Mouse (Mus musculus) heart, postnatal 0 days (tissue): ENCODE measurements at regions not wholly inside any gene's neighbourhood (a gene's known extent, or its start where the extent isn't known, plus 50 kb on each side); places are given as distances from the start of the nearest gene placed in this dataset.

Experiments
- ATAC-seq: fragments of 200-750 bp; cut with Nextera tagmentation; 2 replicates; pipeline ENCODE4 v1.8.0; 2017; ENCODE audit warnings: low read depth, moderate number of reproducible peaks, moderate library complexity; ENCODE audit not compliant: insufficient read depth
- DNase-seq: peaks from one replicate; pipeline ENCODE4 v3.0.0-alpha.2; 2016; ENCODE audit warnings: low spot score
- H3K27ac ChIP-seq: fragments of 300-500 bp; sonication (generic); 2 replicates; pipeline ENCODE4 v1.5.1; 2014; ENCODE audit warnings: low read depth, mild to moderate bottlenecking
- H3K27me3 ChIP-seq: fragments of 300-500 bp; sonication (generic); 2 replicates; pipeline ENCODE4 v1.6.1; 2014; ENCODE audit warnings: low read length, mixed read lengths; ENCODE audit not compliant: control insufficient read depth, insufficient read depth
- H3K36me3 ChIP-seq: fragments of 300-500 bp; sonication (generic); replicated peaks from 2 replicates; pipeline ENCODE4 v1.6.1; 2014; ENCODE audit warnings: low read length, mixed read lengths; ENCODE audit not compliant: control insufficient read depth, insufficient read depth
- H3K4me1 ChIP-seq: fragments of 300-500 bp; sonication (generic); 2 replicates; pipeline ENCODE4 v1.6.1; 2014; ENCODE audit warnings: antibody characterized with exemption; ENCODE audit not compliant: control insufficient read depth, insufficient read depth
- H3K4me2 ChIP-seq: fragments of 300-500 bp; sonication (generic); 2 replicates; pipeline ENCODE4 v1.6.1; 2014; ENCODE audit warnings: low read depth, mild to moderate bottlenecking, low read length, moderate library complexity
- H3K4me3 ChIP-seq: fragments of 300-500 bp; sonication (generic); 2 replicates; pipeline ENCODE4 v1.5.1; 2014; ENCODE audit warnings: low read depth, low read length
- H3K9ac ChIP-seq: fragments of 300-500 bp; sonication (generic); replicated peaks from 2 replicates; pipeline ENCODE4 v1.6.1; 2014; ENCODE audit warnings: low read depth, low read length, mixed read lengths
- H3K9me3 ChIP-seq: fragments of 300-500 bp; sonication (generic); replicated peaks from 2 replicates; pipeline ENCODE4 v1.6.1; 2016; ENCODE audit warnings: low read length; ENCODE audit not compliant: control insufficient read depth
- CTCF ChIP-seq: IDR thresholded peaks from 2 replicates; pipeline ENCODE4 v1.5.1; 2016; ENCODE audit warnings: antibody characterized with exemption, control low read depth, low read depth
- EP300 ChIP-seq: IDR thresholded peaks from 2 replicates; pipeline ENCODE4 v1.6.1; 2016; ENCODE audit warnings: antibody characterized with exemption, low read depth
- WGBS: fragments of 180-500 bp; shearing (Covaris S2); extraction: QIAGEN DNeasy Blood & Tissue Kit; methylation state at CpG from one replicate; pipeline ENCODE4 v1.1.7; 2014; 5-methylcytosine and 5-hydroxymethylcytosine counted together

GRCm38 (mm10) chr11:114178746-114179472 is 112.1 kb upstream of the Sdk2 start:
- ATAC-seq (0 out of 2 replicates have a peak, but pooled peaks have one; percentile 34), DNase-seq (no peak)
- Histone ChIP-seq H3K36me3 (no peaks in the 10 kb centered on the region), H3K27me3 (no peaks in the 10 kb centered on the region), H3K9me3 (no peaks in the 10 kb centered on the region), H3K4me3 (no peak overlapping the region), H3K27ac (no peak overlapping the region), H3K4me1 (peaks cover 6% of the 10 kb centered on the region; the same call in 1 of the 2 replicates), H3K4me2 (no peak overlapping the region), H3K9ac (no peak overlapping the region)
- WGBS = 61% methylated on average over 6 of the region's 6 CpGs
- no peak for TF ChIP-seq CTCF
- TF ChIP-seq EP300 = no peak

GRCm38 (mm10) chr11:114177789-114178188 is 110.9 kb upstream of the Sdk2 start:
- no peak for TF ChIP-seq CTCF
- no peak for TF ChIP-seq EP300
- Histone ChIP-seq H3K36me3 (no peaks in the 10 kb centered on the region), H3K4me2 (no peak overlapping the region), H3K9me3 (no peaks in the 10 kb centered on the region), H3K4me3 (no peak overlapping the region), H3K9ac (no peak overlapping the region), H3K4me1 (peaks cover 6% of the 10 kb centered on the region; the same call in 1 of the 2 replicates), H3K27me3 (no peaks in the 10 kb centered on the region), H3K27ac (no peak overlapping the region)
- ATAC-seq (no peak), DNase-seq (no peak)
- 68% methylated on average over 4 of the region's 4 CpGs for WGBS

- 100% methylated on average over 1 of the region's 1 CpGs for WGBS
- no peak for ATAC-seq
These were observed 110.4 kb upstream of the Sdk2 start for GRCm38 (mm10) chr11:114177281-114177680.

GRCm38 (mm10) chr11:114176671-114177212 is 109.9 kb upstream of the Sdk2 start:
- Histone ChIP-seq H3K4me1 (peaks cover 6% of the 10 kb centered on the region; the same call in 1 of the 2 replicates), H3K27ac (no peak overlapping the region), H3K36me3 (no peaks in the 10 kb centered on the region), H3K9ac (no peak overlapping the region), H3K4me2 (no peak overlapping the region), H3K9me3 (no peaks in the 10 kb centered on the region), H3K27me3 (no peaks in the 10 kb centered on the region), H3K4me3 (no peak overlapping the region)
- no peak for ATAC-seq
- DNase-seq = no peak
- 49% methylated on average over 4 of the region's 4 CpGs for WGBS
- no peak for TF ChIP-seq CTCF
- no peak for TF ChIP-seq EP300

More at GRCm38 (mm10) chr11:114177281-114177680, 110.4 kb upstream of the Sdk2 start:
- DNase-seq = no peak
- no peaks in the 10 kb centered on the region for H3K9me3 ChIP-seq
- no peaks in the 10 kb centered on the region for H3K36me3 ChIP-seq
- H3K27ac ChIP-seq = no peak overlapping the region
- no peaks in the 10 kb centered on the region for H3K27me3 ChIP-seq
- no peak overlapping the region for H3K4me3 ChIP-seq
- peaks cover 6% of the 10 kb centered on the region; the same call in 1 of the 2 replicates for H3K4me1 ChIP-seq
- TF ChIP-seq EP300 = no peak
- no peak for TF ChIP-seq CTCF
- no peak overlapping the region for H3K9ac ChIP-seq
- no peak overlapping the region for H3K4me2 ChIP-seq

- Histone ChIP-seq H3K4me2 (no peak overlapping the region), H3K27ac (no peak overlapping the region), H3K27me3 (no peaks in the 10 kb centered on the region), H3K4me1 (peaks cover 6% of the 10 kb centered on the region; the same call in 1 of the 2 replicates), H3K9ac (no peak overlapping the region), H3K4me3 (no peak overlapping the region), H3K36me3 (no peaks in the 10 kb centered on the region), H3K9me3 (no peaks in the 10 kb centered on the region)
- WGBS = 63% methylated on average over 23 of the region's 23 CpGs
- TF ChIP-seq EP300 = no peak
- no peak for TF ChIP-seq CTCF
- ATAC-seq = no peak
- DNase-seq = no peak
These were observed 108.7 kb upstream of the Sdk2 start for GRCm38 (mm10) chr11:114175437-114176131.
